Mouse (Mus musculus) hindbrain, embryonic 16.5 days (tissue): ENCODE data around the gene Rapgef1. TPM values are rescaled to one million over a fixed set of nuclear protein-coding genes. Genes with fewer than 3 reads are reported as not detected.

ENCODE experiments used
- ATAC-seq: fragments of 200-750 bp; cut with Nextera tagmentation; 2 replicates; pipeline ENCODE4 v1.8.0; 2017; ENCODE audit warnings: moderate TSS enrichment, moderate library complexity
- H3K27ac ChIP-seq: fragments of 300-500 bp; sonication (generic); 2 replicates; pipeline ENCODE4 v1.5.1; 2014; ENCODE audit warnings: low read depth, mild to moderate bottlenecking, control low read depth, low read length, moderate library complexity
- H3K27me3 ChIP-seq: fragments of 300-500 bp; sonication (generic); replicated peaks from 2 replicates; pipeline ENCODE4 v1.6.1; 2014; ENCODE audit warnings: low read length; ENCODE audit not compliant: control insufficient read depth, insufficient read depth
- H3K36me3 ChIP-seq: fragments of 300-500 bp; sonication (generic); 2 replicates; pipeline ENCODE4 v1.6.1; 2014; ENCODE audit warnings: mild to moderate bottlenecking, low read length, moderate library complexity, mixed read lengths; ENCODE audit not compliant: control insufficient read depth, insufficient read depth
- H3K4me1 ChIP-seq: fragments of 300-500 bp; sonication (generic); 2 replicates; pipeline ENCODE4 v1.6.1; 2014; ENCODE audit warnings: low read depth, low read length; ENCODE audit not compliant: control insufficient read depth, insufficient read depth
- H3K4me2 ChIP-seq: fragments of 300-500 bp; sonication (generic); 2 replicates; pipeline ENCODE4 v1.6.1; 2014; ENCODE audit warnings: mild to moderate bottlenecking, low read length, control low read depth, moderate library complexity
- H3K4me3 ChIP-seq: fragments of 300-500 bp; sonication (generic); 2 replicates; pipeline ENCODE4 v1.5.1; 2014; ENCODE audit warnings: mild to moderate bottlenecking, low read length, control low read depth, moderate library complexity
- H3K9ac ChIP-seq: fragments of 300-500 bp; sonication (generic); 2 replicates; pipeline ENCODE4 v1.6.1; 2014; ENCODE audit warnings: low read depth, mild to moderate bottlenecking, control low read depth, low read length, moderate library complexity
- H3K9me3 ChIP-seq: fragments of 300-500 bp; sonication (generic); 2 replicates; pipeline ENCODE4 v1.6.1; 2014; ENCODE audit warnings: mild to moderate bottlenecking, low read length, moderate library complexity; ENCODE audit not compliant: control insufficient read depth
- WGBS: fragments of 180-500 bp; shearing (Covaris S2); extraction: QIAGEN DNeasy Blood & Tissue Kit; methylation state at CpG from one replicate; pipeline ENCODE4 v1.1.7; 2014; 5-methylcytosine and 5-hydroxymethylcytosine counted together
- polyA plus RNA-seq: library from polyadenylated mRNA; unstranded; fragments of >200 nt; fragmentation: Nextera tagmentation; extraction: Ambion mirVana; gene quantifications from 2 replicates; pipeline ENCODE4 v1.2.1, GENCODE M21; 2015

Gene Rapgef1
- 14.8 and 18.6 TPM in 2 replicates for polyA plus RNA-seq

- H3K4me2 ChIP-seq = peak within 1 kb of the TSS; percentile 72
- peak within 1 kb of the TSS; percentile 93 for H3K27ac ChIP-seq
- no peaks in the 10 kb centered on the region for H3K9me3 ChIP-seq
- under 1% methylated on average over 22 of the region's 101 CpGs for WGBS
- ATAC-seq = peak; percentile 85
- H3K9ac ChIP-seq = peak within 1 kb of the TSS; percentile 93
- no peaks in the 10 kb centered on the region for H3K27me3 ChIP-seq
- peaks cover 14% of the 10 kb centered on the region for H3K4me1 ChIP-seq
- H3K4me3 ChIP-seq = peak within 1 kb of the TSS; percentile 84
- H3K36me3 ChIP-seq = no peaks in the 10 kb centered on the region
These were observed at the start of gene Rapgef1 for GRCm38 (mm10) chr2:29619484-29620300. Gene Rapgef1, plus strand, starts transcription at chr2:29619720.

- no peaks in the 10 kb centered on the region for H3K9me3 ChIP-seq
- no peak overlapping the region for H3K4me3 ChIP-seq
- H3K4me1 ChIP-seq = peaks cover 4% of the 10 kb centered on the region
- H3K27ac ChIP-seq = no peak overlapping the region
- no peaks in the 10 kb centered on the region for H3K36me3 ChIP-seq
- no peaks in the 10 kb centered on the region; the same call in 1 of the 2 replicates for H3K27me3 ChIP-seq
- H3K4me2 ChIP-seq = no peak overlapping the region
- 58% methylated on average over 9 of the region's 9 CpGs for WGBS
- H3K9ac ChIP-seq = no peak overlapping the region
- ATAC-seq = 0 out of 2 replicates have a peak, but pooled peaks have one; percentile 14
These were observed 47.4 kb upstream of the Rapgef1 start for GRCm38 (mm10) chr2:29571921-29572700.

- no peak overlapping the region for H3K9ac ChIP-seq
- H3K9me3 ChIP-seq = no peaks in the 10 kb centered on the region
- H3K27me3 ChIP-seq = no peaks in the 10 kb centered on the region; the same call in 1 of the 2 replicates
- no peak overlapping the region for H3K4me3 ChIP-seq
- no peak overlapping the region for H3K27ac ChIP-seq
- ATAC-seq = no peak
- H3K4me2 ChIP-seq = no peak overlapping the region
- WGBS = 20% methylated on average over 5 of the region's 5 CpGs
- H3K36me3 ChIP-seq = no peaks in the 10 kb centered on the region
- peaks cover 4% of the 10 kb centered on the region for H3K4me1 ChIP-seq
These were observed 46.6 kb upstream of the Rapgef1 start for GRCm38 (mm10) chr2:29572811-29573427.

- Histone ChIP-seq H3K4me3 (no peak overlapping the region), H3K27ac (no peak overlapping the region), H3K36me3 (no peaks in the 10 kb centered on the region), H3K9me3 (no peaks in the 10 kb centered on the region), H3K4me1 (peaks cover 4% of the 10 kb centered on the region), H3K27me3 (no peaks in the 10 kb centered on the region; the same call in 1 of the 2 replicates), H3K9ac (no peak overlapping the region), H3K4me2 (no peak overlapping the region)
- WGBS = 5% methylated on average over 5 of the region's 5 CpGs
- ATAC-seq = no peak
These were observed 45.9 kb upstream of the Rapgef1 start for GRCm38 (mm10) chr2:29573591-29573990.

GRCm38 (mm10) chr2:29574187-29574586, 45.3 kb upstream of the Rapgef1 start:
- H3K4me1 ChIP-seq = peaks cover 4% of the 10 kb centered on the region
- WGBS = 7% methylated on average over 11 of the region's 11 CpGs
- no peaks in the 10 kb centered on the region for H3K36me3 ChIP-seq
- no peak overlapping the region for H3K4me2 ChIP-seq
- no peak overlapping the region for H3K27ac ChIP-seq
- no peaks in the 10 kb centered on the region for H3K9me3 ChIP-seq
- no peak overlapping the region for H3K9ac ChIP-seq
- no peak for ATAC-seq
- no peak overlapping the region for H3K4me3 ChIP-seq
- H3K27me3 ChIP-seq = no peaks in the 10 kb centered on the region; the same call in 1 of the 2 replicates

- Histone ChIP-seq H3K36me3 (no peaks in the 10 kb centered on the region), H3K9ac (no peak overlapping the region), H3K4me2 (no peak overlapping the region), H3K9me3 (no peaks in the 10 kb centered on the region), H3K27me3 (no peaks in the 10 kb centered on the region), H3K4me3 (no peak overlapping the region), H3K4me1 (peaks cover 7% of the 10 kb centered on the region), H3K27ac (no peak overlapping the region)
- WGBS = 4% methylated on average over 7 of the region's 7 CpGs
- peak; percentile 52; the same call in 1 of the 2 replicates for ATAC-seq
These were observed 37.1 kb upstream of the Rapgef1 start for GRCm38 (mm10) chr2:29582415-29582814.

GRCm38 (mm10) chr2:29586017-29586702, 33.4 kb upstream of the Rapgef1 start:
- WGBS = 24% methylated on average over 8 of the region's 8 CpGs
- no peaks in the 10 kb centered on the region for H3K9me3 ChIP-seq
- H3K9ac ChIP-seq = no peak overlapping the region; the same call in 1 of the 2 replicates
- 0 out of 2 replicates have a peak overlapping the region, but pooled peaks have one; percentile 18 for H3K4me2 ChIP-seq
- peaks cover 7% of the 10 kb centered on the region for H3K4me1 ChIP-seq
- H3K36me3 ChIP-seq = no peaks in the 10 kb centered on the region
- ATAC-seq = peak; percentile 34; the same call in 1 of the 2 replicates
- H3K27me3 ChIP-seq = no peaks in the 10 kb centered on the region
- H3K4me3 ChIP-seq = no peak overlapping the region
- no peak overlapping the region for H3K27ac ChIP-seq

GRCm38 (mm10) chr2:29588006-29588405, 31.5 kb upstream of the Rapgef1 start:
- no peak for ATAC-seq
- 58% methylated on average over 4 of the region's 4 CpGs for WGBS
- H3K9ac ChIP-seq = no peak overlapping the region

More at GRCm38 (mm10) chr2:29588006-29588405, 31.5 kb upstream of the Rapgef1 start:
- Histone ChIP-seq H3K27me3 (no peaks in the 10 kb centered on the region), H3K36me3 (no peaks in the 10 kb centered on the region), H3K4me1 (peaks cover 7% of the 10 kb centered on the region), H3K27ac (no peak overlapping the region), H3K4me3 (no peak overlapping the region), H3K4me2 (no peak overlapping the region), H3K9me3 (no peaks in the 10 kb centered on the region)
